ENCODE assay signal across 8 mouse cellular contexts in the genomic region with DNA sequence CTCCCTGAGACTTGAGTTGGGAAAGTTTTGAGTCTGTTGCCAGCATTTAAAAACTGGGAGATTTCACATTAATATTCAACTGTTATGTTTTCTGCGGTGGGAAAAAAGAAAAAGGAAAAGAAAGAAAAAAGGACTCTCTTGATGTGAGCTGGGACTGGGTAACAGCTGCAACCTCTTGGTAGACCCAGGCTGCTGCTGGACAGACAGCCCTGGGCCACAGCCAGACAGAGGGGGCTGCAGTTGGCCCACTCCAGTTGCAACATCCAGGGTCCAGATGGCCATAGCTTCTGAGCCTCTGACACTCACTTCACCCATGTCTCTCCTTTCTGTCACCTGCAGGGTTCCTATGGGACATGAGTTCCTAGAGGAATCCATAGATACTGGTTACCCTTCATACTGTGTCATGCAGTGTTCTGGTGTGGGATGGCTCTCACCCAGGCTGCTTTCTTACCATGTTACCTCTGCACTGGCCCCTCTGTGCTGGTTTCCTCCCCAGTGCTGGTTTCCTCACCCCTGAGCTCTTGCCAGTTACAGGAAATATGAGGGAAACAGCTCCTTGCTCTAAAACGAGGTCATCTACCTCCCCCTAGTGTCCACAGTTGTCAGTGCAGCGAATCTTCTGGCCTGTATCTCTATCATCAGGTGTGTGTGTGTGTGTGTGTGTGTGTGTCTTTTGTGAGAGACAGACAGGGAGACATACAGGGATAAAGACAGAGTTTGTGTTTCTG. TPM values are rescaled to one million over a fixed set of nuclear protein-coding genes. Genes with fewer than 3 reads are reported as not detected.
DNase-seq lines count a peak whose midpoint lies in the region; ATAC-seq lines count a peak whose summit lies in the region.

No protein-coding gene starts in this region.

- peak; percentile 86 for ATAC-seq in inflammation-experienced regulatory T-cells, adult 6 months
- ATAC-seq in megakaryocyte progenitor cell, adult 5-6 weeks (replicated peaks; ENCODE audit: poor library complexity): peak; percentile 77

- intact Hi-C loops in gastrocnemius, postnatal 14 days (cut with DNase I; ENCODE audit: low total_unique reads): loop anchor here (1.0 to 10.0 kb wide), 4 partner anchors 50 to 344 kb away; partner anchors contain the start of gene Tspan18

- DNase-seq in adipocyte (ENCODE audit: low spot score): peak; percentile 92
- peak; percentile 88 for DNase-seq in embryo, embryonic 10 days (ENCODE audit: low spot score)
- DNase-seq in gastrocnemius, postnatal 14 days: peak; percentile 72
- peak; percentile 20 to 92 for DNase-seq in left cerebral cortex, adult 9 months (ENCODE audit: low spot score in 2 of 2)
- peak; percentile 67 to 75 for DNase-seq in right cerebral cortex, postnatal 36 days (ENCODE audit: low spot score in 2 of 2)
- peak; percentile 59 to 76 for DNase-seq in urinary bladder, postnatal 4 days (ENCODE audit: low spot score in 2 of 2)

RNA-seq across cellular contexts. Expression of gene Cd82, which starts 8.1 kb away (rescaled TPM):
- total RNA-seq in gastrocnemius, postnatal 14 days (2021): 10 to 100 TPM; 15.6 to 26.3 TPM
- 100 to 1,000 TPM; 528 to 940 (median 825) TPM for polyA plus RNA-seq in inflammation-experienced regulatory T-cells, adult 6 months (2017; shearing (Covaris generic))
- 15.0 and 20.2 TPM in 2 replicates for total RNA-seq in megakaryocyte progenitor cell, adult 5-6 weeks (2015)
- total RNA-seq in megakaryocyte progenitor cell, adult 5-6 weeks (2017): 23.9 and 31.2 TPM in 2 replicates

Comparison
In these comparisons a context has a peak if more than half of its experiments do, and no peak if none do; other contexts are left out.
1. Peak in every context shown above with its lines: DNase-seq and ATAC-seq.